Mouse (Mus musculus) liver, adult 2 months (tissue): ENCODE measurements around the gene Prss48. TPM values are rescaled to one million over a fixed set of nuclear protein-coding genes. Genes with fewer than 3 reads are reported as not detected.

Experiments used
- DNase-seq: peaks from one replicate; pipeline ENCODE4 v3.0.0-alpha.2; 2011; ENCODE audit warnings: low read depth, low spot score; ENCODE audit errors: extremely low read depth
- H3K27ac ChIP-seq: fragments of 200-500 bp; replicated peaks from 2 replicates; pipeline ENCODE4 v1.5.1; 2012; ENCODE audit warnings: low read depth, mild to moderate bottlenecking, control low read depth, inconsistent platforms, low read length; ENCODE audit not compliant: insufficient read depth
- H3K27me3 ChIP-seq: fragments of 200-500 bp; 2 replicates; pipeline ENCODE4 v1.6.1; 2012; ENCODE audit warnings: mild to moderate bottlenecking, moderate library complexity, low read length, inconsistent platforms; ENCODE audit not compliant: control insufficient read depth, insufficient read depth
- H3K36me3 ChIP-seq: fragments of 200-500 bp; 2 replicates; pipeline ENCODE4 v1.6.1; 2012; ENCODE audit warnings: low read length, inconsistent platforms; ENCODE audit not compliant: control insufficient read depth, insufficient read depth
- H3K4me1 ChIP-seq: fragments of 200-500 bp; 2 replicates; pipeline ENCODE4 v1.6.1; 2011; ENCODE audit warnings: low read length; ENCODE audit not compliant: control insufficient read depth, insufficient read depth
- H3K4me3 ChIP-seq: fragments of 200-500 bp; 2 replicates; pipeline ENCODE4 v1.5.1; 2011; ENCODE audit warnings: low read depth, mild to moderate bottlenecking, control low read depth, low read length, moderate library complexity; ENCODE audit not compliant: insufficient read depth
- H3K79me2 ChIP-seq: fragments of 200-500 bp; 2 replicates; pipeline ENCODE4 v1.6.1; 2012; ENCODE audit warnings: inconsistent platforms, mild to moderate bottlenecking, low read length, moderate library complexity; ENCODE audit not compliant: control insufficient read depth, insufficient read depth
- H3K9ac ChIP-seq: fragments of 200-500 bp; 2 replicates; pipeline ENCODE4 v1.6.1; 2012; ENCODE audit warnings: low read depth, mild to moderate bottlenecking, control low read depth, inconsistent platforms, low read length
- CTCF ChIP-seq: fragments of 200-500 bp; IDR thresholded peaks from 2 replicates; pipeline ENCODE4 v1.5.1; 2011; ENCODE audit warnings: low read depth, low read length, control low read depth
- POLR2A ChIP-seq: fragments of 200-500 bp; IDR thresholded peaks from 2 replicates; pipeline ENCODE4 v1.6.1; 2011; ENCODE audit warnings: low read length, control low read depth; ENCODE audit not compliant: insufficient read depth; ENCODE audit errors: extremely low read depth
- WGBS: fragments of 180-500 bp; shearing (Covaris S2); methylation state at CpG from one replicate; pipeline ENCODE4 v1.1.7; 2018; 5-methylcytosine and 5-hydroxymethylcytosine counted together
- polyA plus RNA-seq: library from polyadenylated mRNA; depleted of rRNA; stranded (reverse); fragments of >200 nt; gene quantifications from 2 replicates; pipeline ENCODE4 v1.2.3, GENCODE M21; 2012
- total RNA-seq: library from RNA; depleted of rRNA; stranded (reverse); fragments of >200 nt; gene quantifications from 2 replicates; pipeline ENCODE4 v1.2.3, GENCODE M21; 2014

Gene Prss48
- total and polyA plus RNA-seq, 2 experiments = not detected

DNA sequence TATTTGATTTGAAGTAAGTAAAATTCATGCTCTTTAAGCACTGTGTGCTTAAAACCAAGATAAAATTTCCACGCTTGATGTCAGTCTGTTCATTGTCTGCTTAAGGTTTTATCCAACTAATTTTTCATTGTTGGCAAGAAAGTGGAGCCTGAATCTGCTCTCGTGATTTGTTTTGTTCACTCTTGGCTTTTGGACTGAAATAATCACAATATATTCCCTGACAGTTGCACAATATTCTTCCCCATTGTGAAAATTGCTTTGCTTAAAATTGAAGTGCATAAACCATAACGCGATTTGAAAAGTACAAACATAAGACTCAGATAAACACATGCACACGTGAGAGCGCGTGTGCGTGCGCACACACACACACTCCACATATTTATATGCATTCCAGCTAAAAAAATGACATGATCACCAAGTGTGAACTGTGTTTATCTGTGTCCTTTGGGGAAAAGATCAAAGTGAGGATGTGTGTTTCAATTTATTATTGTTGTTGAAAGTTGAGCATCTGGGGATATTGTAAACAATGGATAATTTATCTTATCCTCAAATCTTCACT is 35.7 kb upstream of the Prss48 start:
- Histone ChIP-seq H3K4me1 (no peaks in the 10 kb centered on the region), H3K36me3 (peaks cover 7% of the 10 kb centered on the region; the same call in 1 of the 2 replicates), H3K4me3 (no peak overlapping the region), H3K27ac (no peak overlapping the region), H3K9ac (no peak overlapping the region), H3K79me2 (peaks cover 10% of the 10 kb centered on the region; the same call in 1 of the 2 replicates), H3K27me3 (no peaks in the 10 kb centered on the region)
- DNase-seq = no peak
- WGBS = 79% methylated on average over 9 of the region's 9 CpGs
- TF ChIP-seq CTCF (no peak), POLR2A (no peak)

DNA sequence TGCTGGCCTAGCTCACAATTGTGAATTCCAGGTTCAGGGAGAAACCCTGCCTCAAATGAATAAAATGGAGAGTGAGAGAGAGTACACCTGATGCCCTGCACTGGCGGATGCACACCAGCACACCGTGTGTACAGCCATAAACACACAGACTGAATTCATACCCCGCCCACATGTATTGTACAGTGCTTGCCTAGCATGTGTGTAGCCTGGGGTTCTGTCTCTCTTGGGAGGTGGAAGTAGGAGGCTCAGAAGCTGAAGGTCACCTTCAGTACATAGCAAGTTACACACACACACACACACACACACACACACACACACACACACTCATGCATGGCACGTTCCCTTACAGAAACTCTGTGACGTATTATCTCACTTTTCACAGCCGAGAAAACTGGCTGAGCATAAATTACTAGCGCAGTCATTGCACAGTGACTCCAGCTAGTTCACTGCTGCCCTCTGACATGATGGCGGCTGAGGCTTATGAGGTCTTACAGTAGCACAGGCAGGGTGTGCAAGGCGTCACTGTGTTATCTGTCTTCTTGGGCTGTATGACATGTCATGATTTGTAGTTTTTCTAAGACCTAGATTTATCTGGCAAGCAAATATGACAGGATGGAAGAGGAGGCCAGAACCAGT is 31.3 kb upstream of the Prss48 start:
- no peak overlapping the region for H3K9ac ChIP-seq
- no peak overlapping the region for H3K27ac ChIP-seq
- no peaks in the 10 kb centered on the region for H3K4me1 ChIP-seq
- H3K79me2 ChIP-seq = peaks cover 25% of the 10 kb centered on the region; the same call in 1 of the 2 replicates
- 92% methylated on average over 9 of the region's 9 CpGs for WGBS
- no peak overlapping the region for H3K4me3 ChIP-seq
- no peaks in the 10 kb centered on the region for H3K27me3 ChIP-seq
- DNase-seq = no peak
- peaks cover 4% of the 10 kb centered on the region for H3K36me3 ChIP-seq
- TF ChIP-seq POLR2A (no peak), CTCF (no peak)

DNA sequence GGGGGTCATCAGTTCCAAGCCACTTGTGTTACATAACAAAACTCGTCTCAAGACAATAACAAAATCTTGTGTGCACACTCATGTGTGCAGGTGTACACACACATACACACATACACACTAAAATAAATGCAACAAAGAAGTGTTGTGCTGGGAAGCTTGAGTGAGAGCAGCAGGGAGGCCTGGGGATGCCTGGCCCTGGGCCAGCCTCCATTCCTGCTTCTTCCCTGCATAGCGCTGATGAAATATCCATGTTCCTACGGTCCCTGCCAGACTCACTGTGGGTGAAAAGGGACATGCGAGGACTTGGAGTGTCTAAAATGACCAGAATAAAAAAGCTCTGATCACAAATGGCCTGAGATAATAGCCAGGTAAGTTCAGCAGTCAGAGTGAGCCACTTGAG is 28.3 kb upstream of the Prss48 start:
- Histone ChIP-seq H3K4me3 (no peak overlapping the region), H3K79me2 (peaks cover 30% of the 10 kb centered on the region; the same call in 1 of the 2 replicates), H3K36me3 (peaks cover 9% of the 10 kb centered on the region), H3K4me1 (peaks cover 5% of the 10 kb centered on the region), H3K27ac (no peak overlapping the region), H3K27me3 (no peaks in the 10 kb centered on the region), H3K9ac (no peak overlapping the region)
- DNase-seq = no peak
- 75% methylated on average over 4 of the region's 4 CpGs for WGBS
- no peak for TF ChIP-seq POLR2A
- TF ChIP-seq CTCF = no peak

DNA sequence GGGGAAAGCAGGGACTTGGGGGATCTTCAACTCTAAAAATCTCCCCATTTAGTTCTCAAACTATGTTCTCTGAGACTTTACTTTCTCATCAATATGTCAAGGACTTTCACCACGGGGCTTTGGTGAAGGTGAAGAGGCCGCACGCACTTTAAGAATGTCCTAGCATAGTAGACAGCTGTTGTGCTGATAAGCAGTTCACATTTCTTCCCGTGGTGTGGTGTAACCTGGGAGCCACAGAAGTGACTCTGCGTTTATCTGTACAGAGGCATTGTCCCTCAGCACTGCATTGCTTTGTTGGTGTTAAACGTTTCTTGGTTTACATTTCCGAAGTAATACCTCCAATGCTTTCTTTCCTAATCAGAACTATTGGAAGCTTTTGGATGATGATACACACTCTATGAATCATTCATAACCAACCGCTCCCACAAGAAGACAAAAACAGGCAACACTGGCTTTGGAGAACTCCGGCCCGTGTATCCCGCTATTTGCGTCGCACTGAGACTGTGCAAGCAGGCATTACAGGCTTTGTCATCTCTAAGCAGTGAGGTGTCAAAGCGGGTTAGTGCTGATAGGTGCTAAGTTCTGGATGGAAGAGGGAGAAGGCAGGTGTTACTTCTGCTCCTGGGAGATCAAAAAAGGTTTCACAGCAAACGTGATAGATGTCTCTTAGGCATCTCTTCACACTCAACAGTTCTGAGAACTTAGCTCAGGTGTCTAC is 26.5 kb upstream of the Prss48 start:
- WGBS = 86% methylated on average over 15 of the region's 15 CpGs
- Histone ChIP-seq H3K4me1 (peaks cover 5% of the 10 kb centered on the region), H3K9ac (no peak overlapping the region), H3K4me3 (no peak overlapping the region), H3K79me2 (peaks cover 28% of the 10 kb centered on the region; the same call in 1 of the 2 replicates), H3K27ac (no peak overlapping the region), H3K36me3 (peaks cover 9% of the 10 kb centered on the region), H3K27me3 (no peaks in the 10 kb centered on the region)
- no peak for DNase-seq
- no peak for TF ChIP-seq CTCF
- no peak for TF ChIP-seq POLR2A

DNA sequence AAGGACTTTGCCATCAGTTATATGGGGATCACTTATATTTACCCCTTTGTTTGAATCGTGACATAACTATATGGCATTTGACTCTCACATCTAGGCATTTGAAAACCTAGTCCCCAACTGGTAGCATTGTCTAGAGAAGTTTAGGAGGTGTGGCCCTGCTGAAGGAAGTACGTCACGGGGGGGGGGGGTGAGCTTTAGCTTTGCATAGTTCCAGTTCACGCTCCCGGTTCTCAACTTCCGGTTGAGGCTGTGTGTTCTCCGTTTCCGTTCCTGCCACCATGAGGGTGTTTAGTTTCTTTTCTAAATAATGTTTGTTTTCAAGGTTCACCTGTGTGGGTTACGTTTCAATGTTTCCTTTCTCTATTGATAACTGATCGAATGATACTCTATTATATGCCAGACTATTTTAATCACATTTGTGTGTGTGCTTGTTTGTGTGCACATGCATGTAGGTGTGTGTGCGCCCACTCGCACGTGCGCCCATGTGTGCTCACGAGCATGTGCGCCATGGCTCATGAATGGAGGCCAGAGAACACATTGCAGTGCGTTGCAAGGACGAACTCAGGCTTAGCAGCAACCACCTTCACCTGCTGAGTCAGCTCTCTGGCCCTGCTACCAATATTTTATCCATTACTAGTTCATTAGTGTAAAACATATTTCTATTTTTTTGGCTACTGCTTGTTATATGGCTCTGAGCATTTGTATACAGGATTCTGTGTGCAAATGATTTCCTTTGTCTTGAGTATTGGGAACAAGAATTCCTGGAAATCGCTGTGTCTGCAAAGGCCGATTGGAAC is 23.2 kb upstream of the Prss48 start:
- WGBS = 84% methylated on average over 20 of the region's 20 CpGs
- Histone ChIP-seq H3K9ac (no peak overlapping the region), H3K4me1 (peaks cover 5% of the 10 kb centered on the region), H3K27ac (no peak overlapping the region), H3K36me3 (peaks cover 11% of the 10 kb centered on the region), H3K79me2 (peaks cover 20% of the 10 kb centered on the region; the same call in 1 of the 2 replicates), H3K27me3 (no peaks in the 10 kb centered on the region), H3K4me3 (no peak overlapping the region)
- no peak for DNase-seq
- no peak for TF ChIP-seq CTCF
- TF ChIP-seq POLR2A = no peak
